Mouse (Mus musculus) stomach, postnatal 0 days (tissue): Measurements from ENCODE around the gene Ank3.

Experiments
- CTCF ChIP-seq: IDR thresholded peaks from 2 replicates; pipeline ENCODE4 v1.5.1; 2016; ENCODE audit warnings: antibody characterized with exemption, low read depth, mild to moderate bottlenecking, moderate library complexity
- EP300 ChIP-seq: optimal IDR thresholded peaks from 2 replicates; pipeline ENCODE3; 2016; ENCODE audit warnings: antibody characterized with exemption

DNA sequence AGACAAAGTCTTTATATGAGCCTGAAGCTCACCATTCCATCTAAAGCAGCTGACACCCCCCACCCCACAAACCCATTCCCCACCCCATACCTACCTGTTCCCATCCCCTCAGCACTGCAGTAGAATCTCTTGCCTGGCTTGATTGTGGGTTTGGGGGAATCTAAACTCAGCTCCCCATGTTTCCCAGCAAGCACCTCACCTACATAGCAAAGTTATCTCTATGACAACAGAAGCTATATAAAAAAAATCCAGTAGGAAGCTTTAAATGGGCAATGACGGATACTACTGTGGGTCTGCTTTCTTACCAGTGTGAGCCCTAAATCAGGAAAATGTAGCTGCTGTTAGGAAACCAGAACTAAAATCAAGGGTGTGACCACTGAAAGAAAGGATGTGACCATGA lies 161.7 kb downstream of the Ank3 start:
- TF ChIP-seq CTCF (no peak), EP300 (no peak)
